Mouse (Mus musculus): ENCODE data around the gene Nop53. TPM values are rescaled to one million over a fixed set of nuclear protein-coding genes. Genes with fewer than 3 reads are reported as not detected.
"Not testable (repeated sequence)": the region's sequence is repeated elsewhere in the genome, so short reads cannot be mapped to it uniquely, and the experiment has no call there.

Nop53 gene
- polyA plus RNA-seq, 2 experiments from 2014 or later: 334 to 398 TPM

DNA sequence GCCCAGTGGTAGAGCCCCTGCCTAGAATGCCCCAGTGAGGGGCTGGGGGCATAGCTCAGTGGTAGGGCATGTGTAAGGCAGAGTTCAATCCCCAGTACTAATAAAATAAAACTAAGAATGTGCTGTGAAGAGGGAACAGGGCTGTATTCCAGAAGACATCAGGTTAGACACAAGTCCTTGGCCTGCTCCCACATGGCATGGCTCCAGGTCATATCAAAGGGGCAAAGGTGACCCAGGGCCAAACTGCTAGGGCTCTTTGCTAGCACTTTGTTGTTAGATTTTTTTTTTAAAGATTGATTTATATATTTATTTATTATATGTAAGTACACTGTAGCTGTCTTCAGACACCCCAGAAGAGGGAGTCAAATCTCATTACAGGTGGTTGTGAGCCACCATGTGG, 27.5 kb downstream of the Nop53 start:
- ATAC-seq: no peak

DNA sequence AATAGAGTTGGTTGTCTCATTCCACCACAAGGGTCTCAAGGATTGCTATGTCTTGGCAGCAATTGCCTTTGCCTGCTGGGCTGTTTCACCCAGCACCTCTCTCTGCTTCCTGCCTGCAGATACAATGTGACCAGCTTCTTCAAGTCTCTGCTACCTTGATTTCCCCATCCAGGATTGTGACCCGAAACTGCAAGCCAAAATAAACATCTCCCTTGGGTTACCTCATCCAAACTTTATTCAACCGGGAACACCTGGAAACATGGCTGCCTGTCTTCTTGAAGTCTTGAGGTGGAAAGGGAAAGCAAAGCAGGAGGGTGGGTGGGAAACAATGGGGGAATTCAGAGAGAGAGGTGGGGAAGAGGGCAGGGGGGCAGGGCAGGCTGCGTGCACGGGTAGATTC, 28.9 kb downstream of the Nop53 start:
- ATAC-seq: no peak

GRCm38 (mm10) chr7:15916134-15916723, 29.6 kb downstream of the Nop53 start:
- ATAC-seq: no peak

GRCm38 (mm10) chr7:15915695-15916094, 30.2 kb downstream of the Nop53 start:
- ATAC-seq: not testable (repeated sequence)

DNA sequence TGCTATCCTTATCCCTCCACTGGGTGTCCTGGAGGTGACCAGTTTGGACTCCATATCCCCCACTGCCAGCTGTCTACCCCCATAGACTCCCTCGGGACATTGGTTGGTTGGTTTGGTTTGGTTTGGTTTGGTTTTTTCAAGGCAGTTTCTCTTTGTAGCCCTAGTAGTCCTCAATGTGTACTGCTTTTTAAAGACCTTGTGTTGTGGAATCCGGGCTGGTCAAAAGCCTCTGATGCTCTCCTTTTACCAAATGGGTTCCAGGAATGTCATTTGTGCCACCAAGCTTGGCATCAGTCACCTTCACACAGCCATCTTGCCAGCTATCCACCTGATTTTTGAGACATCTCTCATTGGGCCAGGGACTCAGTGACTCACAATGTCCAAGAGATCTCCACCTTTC, 31.1 kb downstream of the Nop53 start:
- no peak for ATAC-seq

DNA sequence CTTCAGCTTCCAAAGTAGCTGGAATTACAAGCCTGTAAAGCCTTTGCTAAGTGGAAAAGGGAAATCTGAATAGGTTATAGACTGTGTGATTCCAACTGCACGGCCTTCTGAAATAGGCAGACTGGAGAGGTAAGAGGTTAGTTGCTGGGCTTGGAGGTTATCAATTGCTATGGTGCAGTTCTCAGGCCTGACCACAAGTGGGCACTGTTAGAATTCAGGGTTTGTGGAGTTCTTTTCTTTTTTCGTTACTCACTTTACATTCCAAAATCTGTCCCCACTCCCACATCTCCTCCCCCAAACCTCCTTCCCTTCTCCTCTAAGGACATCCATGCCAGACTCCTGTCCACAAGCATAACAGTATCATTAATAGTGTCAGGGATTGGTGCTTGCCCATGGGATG, 31.6 kb downstream of the Nop53 start:
- ATAC-seq: no peak

GRCm38 (mm10) chr7:15912183-15912582, 33.7 kb downstream of the Nop53 start:
- ATAC-seq: no peak

- ATAC-seq: no peak
Measured at GRCm38 (mm10) chr7:15910521-15910920, 35.4 kb downstream of the Nop53 start.

- ATAC-seq: no peak
Measured at GRCm38 (mm10) chr7:15907971-15908590, 37.8 kb downstream of the Nop53 start.

- ATAC-seq: no peak
Measured at GRCm38 (mm10) chr7:15906602-15907001, 39.3 kb downstream of the Nop53 start.

DNA sequence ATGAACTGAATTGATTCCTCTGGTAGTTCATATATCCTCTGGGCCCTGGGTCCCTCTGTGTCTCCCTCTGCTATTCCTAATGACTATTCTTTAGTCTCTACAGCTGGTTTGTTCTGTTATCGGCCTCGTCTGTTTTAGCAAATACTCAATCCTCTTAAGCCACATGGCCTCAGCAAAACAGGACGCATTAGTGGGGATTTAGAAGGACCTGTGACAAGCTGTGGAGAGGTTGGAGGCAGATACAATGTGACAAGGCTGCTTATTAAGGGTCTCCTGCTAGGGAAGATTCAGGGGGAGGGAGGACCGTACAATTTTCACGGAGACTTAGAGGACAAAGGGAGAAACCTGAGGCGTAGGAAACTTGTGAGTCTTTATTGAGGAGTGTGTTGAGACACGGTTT, 40.0 kb downstream of the Nop53 start:
- ATAC-seq: no peak

GRCm38 (mm10) chr7:15901366-15902048, 44.4 kb downstream of the Nop53 start:
- no peak for ATAC-seq

DNA sequence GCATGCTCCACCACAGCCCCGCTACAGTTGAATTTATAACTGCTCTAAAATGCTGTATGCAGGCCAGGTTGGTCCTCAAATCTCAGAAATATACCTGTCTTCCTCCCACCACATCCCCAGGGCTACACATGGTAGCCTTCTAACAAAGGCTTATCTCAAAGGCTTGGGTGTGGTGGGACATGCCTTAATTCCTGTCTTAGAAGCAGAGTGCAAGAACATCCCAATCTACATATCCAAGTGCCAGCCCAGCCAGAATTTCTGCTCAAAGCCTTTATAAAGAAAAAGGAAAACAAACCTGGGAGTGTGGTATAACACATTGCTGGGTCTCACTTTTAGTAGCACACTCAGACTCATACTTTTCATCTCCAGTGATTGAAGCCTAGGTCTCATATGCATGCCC, 51.6 kb downstream of the Nop53 start:
- no peak for ATAC-seq

Other genes with a start within 250 kb of the Nop53 start
- not detected for gene Obox5, start 195.9 kb downstream of the Nop53 start, polyA plus RNA-seq (2017; shearing (Covaris generic))
- not detected for gene Obox6, start 106.4 kb downstream of the Nop53 start, polyA plus RNA-seq (2017; shearing (Covaris generic))
- not detected for gene Crx, start 66.1 kb downstream of the Nop53 start, polyA plus RNA-seq (2017; shearing (Covaris generic))
- gene Crxos, start 63.5 kb downstream of the Nop53 start, polyA plus RNA-seq (2017; shearing (Covaris generic)): not detected
- 100 to 1,000 TPM; 824 to 866 TPM for gene Selenow, start 23.7 kb downstream of the Nop53 start, polyA plus RNA-seq (2017; shearing (Covaris generic))
- under 1 TPM; 0.07 to 0.11 TPM for gene Ehd2, start 21.5 kb upstream of the Nop53 start, polyA plus RNA-seq (2017; shearing (Covaris generic))
- 1 to 10 TPM; 3.7 TPM for gene Bicra, start 101.8 kb upstream of the Nop53 start, polyA plus RNA-seq (2017; shearing (Covaris generic))
- under 1 TPM in 1 of 2 experiments, not detected in 1; 0.11 TPM for gene Zfp541, start 115.7 kb upstream of the Nop53 start, polyA plus RNA-seq (2017; shearing (Covaris generic))
- gene Napa, start 152.4 kb upstream of the Nop53 start, polyA plus RNA-seq (2017; shearing (Covaris generic)): 100 to 1,000 TPM; 162 to 259 TPM
- 10 to 100 TPM; 18.6 to 21.8 TPM for gene Kptn, start 173.8 kb upstream of the Nop53 start, polyA plus RNA-seq (2017; shearing (Covaris generic))
- gene Slc8a2, start 183.8 kb upstream of the Nop53 start, polyA plus RNA-seq (2017; shearing (Covaris generic)): not detected
- gene Meis3, start 229.0 kb upstream of the Nop53 start, polyA plus RNA-seq (2017; shearing (Covaris generic)): 10 to 100 TPM; 11.0 to 17.9 TPM